Mouse (Mus musculus) neural tube, embryonic 14.5 days (tissue): Measurements from ENCODE around the gene AC109138.7. TPM values are rescaled to one million over a fixed set of nuclear protein-coding genes. Genes with fewer than 3 reads are reported as not detected.

ENCODE experiments used
- ATAC-seq: fragments of 200-750 bp; cut with Nextera tagmentation; 2 replicates; pipeline ENCODE4 v1.8.0; 2017; ENCODE audit warnings: low read depth, mild to moderate bottlenecking, moderate TSS enrichment, moderate library complexity
- H3K27ac ChIP-seq: fragments of 300-500 bp; sonication (generic); 2 replicates; pipeline ENCODE4 v1.5.1; 2014; ENCODE audit warnings: low read depth, mild to moderate bottlenecking, control low read depth, low read length, moderate library complexity, mixed read lengths
- H3K27me3 ChIP-seq: fragments of 300-500 bp; sonication (generic); 2 replicates; pipeline ENCODE4 v1.6.1; 2014; ENCODE audit warnings: low read length; ENCODE audit not compliant: control insufficient read depth, insufficient read depth
- H3K36me3 ChIP-seq: fragments of 300-500 bp; sonication (generic); 2 replicates; pipeline ENCODE4 v1.6.1; 2014; ENCODE audit warnings: low read length, mixed read lengths; ENCODE audit not compliant: control insufficient read depth, insufficient read depth
- H3K4me1 ChIP-seq: fragments of 300-500 bp; sonication (generic); 2 replicates; pipeline ENCODE4 v1.6.1; 2014; ENCODE audit warnings: low read length; ENCODE audit not compliant: control insufficient read depth, insufficient read depth
- H3K4me2 ChIP-seq: fragments of 300-500 bp; sonication (generic); 2 replicates; pipeline ENCODE4 v1.6.1; 2014; ENCODE audit warnings: mild to moderate bottlenecking, low read depth, low read length, control low read depth
- H3K4me3 ChIP-seq: fragments of 300-500 bp; sonication (generic); 2 replicates; pipeline ENCODE4 v1.5.1; 2014; ENCODE audit warnings: low read depth, low read length, control low read depth, mixed read lengths
- H3K9ac ChIP-seq: fragments of 300-500 bp; sonication (generic); replicated peaks from 2 replicates; pipeline ENCODE4 v1.6.1; 2014; ENCODE audit warnings: low read depth, mild to moderate bottlenecking, control low read depth, low read length, mixed read lengths
- H3K9me3 ChIP-seq: fragments of 300-500 bp; sonication (generic); 2 replicates; pipeline ENCODE4 v1.6.1; 2016; ENCODE audit warnings: low read length; ENCODE audit not compliant: control insufficient read depth
- WGBS: fragments of 180-500 bp; shearing (Covaris S2); extraction: QIAGEN DNeasy Blood & Tissue Kit; methylation state at CpG from one replicate; pipeline ENCODE4 v1.1.7; 2014; 5-methylcytosine and 5-hydroxymethylcytosine counted together
- polyA plus RNA-seq: library from polyadenylated mRNA; unstranded; fragments of >200 nt; fragmentation: Nextera tagmentation; extraction: Ambion mirVana; gene quantifications from 2 replicates; pipeline ENCODE4 v1.2.1, GENCODE M21; 2014

AC109138.7 gene
- polyA plus RNA-seq, 1 experiment from 2014 or later, result not detected

- Histone ChIP-seq H3K9me3 (no peaks in the 10 kb centered on the region), H3K4me2 (no peak overlapping the region), H3K27me3 (peaks cover 6% of the 10 kb centered on the region; the same call in 1 of the 2 replicates), H3K4me1 (peaks cover under 1% of the 10 kb centered on the region; the same call in 1 of the 2 replicates), H3K36me3 (no peaks in the 10 kb centered on the region), H3K9ac (0 out of 2 replicates have a peak overlapping the region, but pooled peaks have one; percentile 13), H3K4me3 (no peak overlapping the region), H3K27ac (no peak overlapping the region)
- 50% methylated on average over 4 of the region's 4 CpGs for WGBS
- no peak for ATAC-seq
These were observed 6.3 kb downstream of the AC109138.7 start for GRCm38 (mm10) chr19:4220416-4220815.

- no peak overlapping the region for H3K9ac ChIP-seq
These were observed 7.0 kb downstream of the AC109138.7 start for GRCm38 (mm10) chr19:4220957-4221743.

GRCm38 (mm10) chr19:4222165-4222564 is 8.0 kb downstream of the AC109138.7 start:
- H3K36me3 ChIP-seq, result no peaks in the 10 kb centered on the region
- H3K4me3 ChIP-seq, result no peak overlapping the region
- H3K4me2 ChIP-seq, result no peak overlapping the region
- no peaks in the 10 kb centered on the region for H3K9me3 ChIP-seq
- 0 out of 2 replicates have a peak, but pooled peaks cover 1% of the 10 kb centered on the region for H3K27me3 ChIP-seq
- no peak overlapping the region for H3K9ac ChIP-seq
- 77% methylated on average over 11 of the region's 11 CpGs for WGBS
- no peaks in the 10 kb centered on the region for H3K4me1 ChIP-seq
- ATAC-seq, result peak; percentile 28; the same call in 1 of the 2 replicates
- no peak overlapping the region for H3K27ac ChIP-seq

More at GRCm38 (mm10) chr19:4220957-4221743, 7.0 kb downstream of the AC109138.7 start:
- Histone ChIP-seq H3K27me3 (peaks cover 6% of the 10 kb centered on the region; the same call in 1 of the 2 replicates), H3K36me3 (no peaks in the 10 kb centered on the region), H3K9me3 (no peaks in the 10 kb centered on the region), H3K4me3 (no peak overlapping the region), H3K4me1 (no peaks in the 10 kb centered on the region), H3K4me2 (no peak overlapping the region), H3K27ac (no peak overlapping the region)
- WGBS, result 44% methylated on average over 14 of the region's 14 CpGs
- ATAC-seq, result peak; percentile 21; the same call in 1 of the 2 replicates

GRCm38 (mm10) chr19:4226779-4227178 is 12.6 kb downstream of the AC109138.7 start:
- Histone ChIP-seq H3K9ac (no peak overlapping the region), H3K36me3 (no peaks in the 10 kb centered on the region), H3K4me3 (no peak overlapping the region), H3K4me1 (peaks cover 3% of the 10 kb centered on the region; the same call in 1 of the 2 replicates), H3K27me3 (no peaks in the 10 kb centered on the region), H3K9me3 (no peaks in the 10 kb centered on the region), H3K27ac (no peak overlapping the region), H3K4me2 (no peak overlapping the region)
- WGBS, result 91% methylated on average over 7 of the region's 7 CpGs
- ATAC-seq, result no peak

GRCm38 (mm10) chr19:4227446-4227845 is 13.3 kb downstream of the AC109138.7 start:
- Histone ChIP-seq H3K4me1 (peaks cover 6% of the 10 kb centered on the region), H3K27ac (no peak overlapping the region), H3K9me3 (no peaks in the 10 kb centered on the region), H3K4me2 (no peak overlapping the region), H3K36me3 (no peaks in the 10 kb centered on the region), H3K27me3 (no peaks in the 10 kb centered on the region), H3K9ac (no peak overlapping the region), H3K4me3 (no peak overlapping the region)
- ATAC-seq, result no peak
- WGBS, result 76% methylated on average over 5 of the region's 5 CpGs

- no peak overlapping the region for H3K4me3 ChIP-seq
- H3K9ac ChIP-seq, result no peak overlapping the region
- H3K27ac ChIP-seq, result no peak overlapping the region
- no peaks in the 10 kb centered on the region for H3K9me3 ChIP-seq
- WGBS, result 28% methylated on average over 8 of the region's 8 CpGs
- H3K4me2 ChIP-seq, result no peak overlapping the region
- peaks cover 8% of the 10 kb centered on the region for H3K4me1 ChIP-seq
- no peaks in the 10 kb centered on the region for H3K27me3 ChIP-seq
- no peaks in the 10 kb centered on the region for H3K36me3 ChIP-seq
- ATAC-seq, result no peak
These were observed 13.9 kb downstream of the AC109138.7 start for GRCm38 (mm10) chr19:4227894-4228678.

- no peaks in the 10 kb centered on the region for H3K36me3 ChIP-seq
- H3K4me1 ChIP-seq, result peaks cover 8% of the 10 kb centered on the region
- H3K4me2 ChIP-seq, result no peak overlapping the region
- no peak overlapping the region for H3K4me3 ChIP-seq
- ATAC-seq, result no peak
- no peak overlapping the region for H3K9ac ChIP-seq
- no peaks in the 10 kb centered on the region for H3K9me3 ChIP-seq
- 72% methylated on average over 4 of the region's 4 CpGs for WGBS
- H3K27me3 ChIP-seq, result no peaks in the 10 kb centered on the region
- no peak overlapping the region for H3K27ac ChIP-seq
These were observed 14.7 kb downstream of the AC109138.7 start for GRCm38 (mm10) chr19:4228891-4229290.

GRCm38 (mm10) chr19:4229451-4230076 is 15.4 kb downstream of the AC109138.7 start:
- Histone ChIP-seq H3K36me3 (no peaks in the 10 kb centered on the region), H3K9me3 (no peaks in the 10 kb centered on the region), H3K4me3 (no peak overlapping the region), H3K27ac (no peak overlapping the region), H3K4me1 (peaks cover 8% of the 10 kb centered on the region), H3K4me2 (no peak overlapping the region), H3K27me3 (no peaks in the 10 kb centered on the region), H3K9ac (no peak overlapping the region)
- 39% methylated on average over 9 of the region's 9 CpGs for WGBS
- ATAC-seq, result no peak
